Mouse (Mus musculus) thymus, postnatal 4 days (tissue): ENCODE measurements at regions not wholly inside any gene's neighbourhood (a gene's known extent, or its start where the extent isn't known, plus 50 kb on each side); places are given as distances from the start of the nearest gene placed in this dataset.

Experiments
- DNase-seq: peaks from one replicate; pipeline ENCODE4 v3.0.0; 2021

DNA sequence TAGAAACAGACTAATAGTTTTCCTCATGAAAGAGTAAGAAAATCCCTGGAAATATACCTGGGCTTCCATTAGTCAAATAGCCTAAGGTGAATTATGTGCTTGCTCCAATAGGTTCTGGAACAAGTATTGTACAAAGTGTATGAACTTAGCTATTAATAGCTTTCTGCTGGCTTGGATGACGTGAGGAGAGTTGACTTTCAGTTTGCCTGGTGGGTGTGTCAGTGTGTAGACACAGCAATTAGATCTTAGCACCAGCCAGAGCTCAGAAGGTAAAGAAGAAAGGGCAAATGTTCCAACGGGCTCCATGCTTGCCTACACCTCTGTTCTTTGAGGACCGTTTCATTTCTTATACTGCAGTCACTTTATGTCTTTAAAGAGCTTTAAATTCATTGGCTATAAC lies 654.8 kb upstream of the Mef2c start:
- DNase-seq, result no peak

DNA sequence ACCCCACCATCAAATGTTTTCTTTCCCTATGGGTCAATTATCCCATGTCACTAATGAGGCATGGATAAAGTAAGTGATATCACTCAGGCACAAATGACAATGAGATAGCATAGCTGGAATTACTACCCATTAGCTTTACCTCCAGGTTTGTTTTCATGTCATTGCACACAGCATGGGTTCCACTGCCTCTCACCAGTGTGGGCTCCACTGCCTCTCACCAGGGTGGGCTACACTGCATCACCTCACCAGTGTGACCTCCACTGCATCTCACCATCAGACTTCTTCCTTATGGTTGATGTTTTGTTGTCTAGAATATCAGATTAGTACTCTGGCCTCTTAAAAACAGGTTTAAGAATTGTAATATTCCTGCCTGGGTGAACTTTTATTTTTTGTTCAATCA lies 634.0 kb upstream of the Mef2c start:
- no peak for DNase-seq

DNA sequence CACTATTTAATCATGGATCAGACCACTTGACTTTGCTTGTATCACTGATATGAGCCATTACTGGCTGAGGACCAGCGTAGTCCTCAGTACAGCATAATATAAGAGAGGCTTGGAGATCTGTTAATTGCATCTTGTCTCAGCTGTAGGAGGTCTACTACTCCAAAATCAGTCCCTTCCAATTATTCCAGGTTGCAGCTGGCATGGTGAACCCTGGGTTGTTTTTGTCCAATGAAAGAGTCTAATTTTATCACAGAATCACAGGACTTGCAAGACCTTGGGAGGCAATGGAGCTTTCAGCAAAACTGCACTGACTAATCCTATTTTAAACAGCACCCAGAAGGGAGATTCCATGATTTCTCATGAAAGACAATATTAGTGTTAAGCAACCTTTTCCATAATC lies 629.7 kb upstream of the Mef2c start:
- no peak for DNase-seq

DNA sequence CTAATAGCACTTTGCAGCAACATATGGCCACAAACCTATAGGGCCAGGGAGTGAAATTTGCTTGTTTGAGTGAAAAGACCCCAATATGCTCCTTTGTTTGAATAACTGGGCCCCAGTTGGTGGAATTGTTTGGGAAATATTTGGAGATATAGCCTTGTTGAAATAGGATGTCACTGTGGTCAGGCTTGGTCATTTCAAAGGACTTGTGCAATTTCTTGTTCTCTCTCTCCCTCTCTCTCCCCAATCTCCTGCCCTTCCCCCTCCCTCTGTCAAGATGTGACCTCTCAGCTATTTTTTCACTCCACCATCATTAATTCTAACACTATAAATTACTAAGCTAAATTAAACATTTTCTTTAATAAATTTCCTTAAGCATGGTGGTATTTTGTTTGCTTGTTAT lies 620.5 kb upstream of the Mef2c start:
- DNase-seq, result no peak

DNA sequence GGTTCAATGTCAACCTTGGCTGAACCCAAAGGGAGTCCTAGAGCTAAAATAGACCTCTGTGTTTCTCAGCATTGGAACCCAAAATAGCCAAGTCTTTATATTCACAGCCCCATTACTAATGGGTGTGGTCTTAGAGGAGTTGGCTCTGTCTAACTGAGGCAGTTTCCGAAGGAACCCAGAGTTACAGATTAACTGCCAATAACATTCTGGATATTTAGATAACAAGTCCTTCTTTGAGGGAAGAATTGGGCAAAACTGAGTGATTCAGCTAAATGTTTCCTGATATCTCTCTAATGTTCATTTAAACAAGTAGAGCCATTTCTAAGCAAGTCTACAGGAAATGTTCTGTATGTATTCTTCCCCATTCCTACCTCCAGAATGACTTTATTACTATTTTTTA lies 615.1 kb upstream of the Mef2c start:
- no peak for DNase-seq

DNA sequence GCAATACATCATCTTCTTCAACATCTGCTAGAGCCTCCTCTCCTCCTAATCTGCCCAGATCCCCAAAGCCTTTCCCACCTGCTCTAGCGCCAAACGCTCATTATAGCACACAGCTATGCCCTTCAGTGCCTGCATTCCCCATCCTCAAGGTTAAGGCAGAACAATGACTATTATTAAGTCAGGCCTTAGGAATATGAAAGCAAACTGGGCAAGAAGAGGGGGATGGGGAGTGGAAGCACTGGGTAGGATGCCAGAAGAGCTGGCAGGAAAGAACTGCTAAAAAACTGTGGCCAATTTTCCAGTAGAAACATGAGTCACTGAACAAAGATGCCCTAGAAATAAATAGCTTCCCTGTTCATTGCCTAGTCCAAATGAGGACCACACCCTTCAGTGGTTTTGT lies 611.1 kb upstream of the Mef2c start:
- DNase-seq, result no peak

DNA sequence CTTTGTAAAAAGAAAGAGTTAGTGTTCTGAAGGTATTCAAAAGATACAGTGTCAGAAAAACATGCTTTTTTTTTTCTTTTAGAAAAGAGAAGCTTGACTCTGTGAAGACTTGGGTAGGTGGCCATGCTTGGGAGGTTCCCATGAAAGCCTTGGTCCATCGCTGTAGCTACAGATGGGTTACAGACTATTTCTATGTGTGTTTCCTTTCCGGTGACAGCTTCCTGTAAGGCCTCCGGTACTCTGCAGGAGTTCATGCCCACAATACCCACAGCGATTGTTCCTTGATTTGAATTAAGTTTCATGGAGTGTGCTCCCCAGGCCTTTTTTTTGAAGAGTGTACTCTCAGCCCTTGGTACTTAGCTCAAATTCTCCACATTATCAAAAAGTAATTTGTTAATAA lies 604.1 kb upstream of the Mef2c start:
- DNase-seq, result no peak

DNA sequence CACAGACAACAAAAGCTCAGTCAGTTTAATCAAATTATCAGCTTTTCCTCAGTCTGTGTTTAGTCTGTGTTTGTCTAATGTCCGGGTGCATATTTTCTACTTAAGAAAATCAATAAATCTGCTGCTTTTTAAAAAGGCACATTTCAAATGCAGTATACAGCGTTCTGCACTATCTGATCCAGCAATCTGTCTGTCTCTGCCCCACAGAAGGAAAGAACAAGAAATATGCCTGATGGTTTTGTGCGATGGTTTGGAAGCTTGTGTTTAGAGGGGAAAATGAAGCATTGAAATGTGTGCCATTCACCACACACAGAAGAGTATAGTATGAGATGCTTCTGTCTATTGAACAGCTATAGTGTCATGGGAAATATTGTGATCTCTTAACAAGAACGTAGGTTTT lies 601.7 kb upstream of the Mef2c start:
- DNase-seq, result no peak

DNA sequence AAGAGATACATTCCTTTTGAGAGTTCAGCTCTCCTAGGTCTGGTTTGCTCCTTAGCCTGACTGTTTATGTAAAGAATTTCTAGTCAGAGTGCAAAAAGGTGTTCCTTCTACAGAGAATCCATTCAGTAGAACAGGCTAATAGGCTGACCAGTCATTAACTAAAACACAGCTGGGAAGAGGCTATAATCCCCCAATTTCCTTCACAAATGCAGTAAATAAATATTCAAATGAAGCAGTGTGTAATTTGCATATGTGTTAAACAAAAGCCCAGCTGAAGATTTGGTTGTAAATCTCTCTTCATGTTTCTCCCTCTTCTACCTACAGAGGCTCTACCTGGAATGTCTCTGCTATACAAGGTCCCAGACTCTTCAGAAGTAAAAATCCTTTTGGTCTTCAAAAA lies 600.2 kb upstream of the Mef2c start:
- DNase-seq, result no peak

DNA sequence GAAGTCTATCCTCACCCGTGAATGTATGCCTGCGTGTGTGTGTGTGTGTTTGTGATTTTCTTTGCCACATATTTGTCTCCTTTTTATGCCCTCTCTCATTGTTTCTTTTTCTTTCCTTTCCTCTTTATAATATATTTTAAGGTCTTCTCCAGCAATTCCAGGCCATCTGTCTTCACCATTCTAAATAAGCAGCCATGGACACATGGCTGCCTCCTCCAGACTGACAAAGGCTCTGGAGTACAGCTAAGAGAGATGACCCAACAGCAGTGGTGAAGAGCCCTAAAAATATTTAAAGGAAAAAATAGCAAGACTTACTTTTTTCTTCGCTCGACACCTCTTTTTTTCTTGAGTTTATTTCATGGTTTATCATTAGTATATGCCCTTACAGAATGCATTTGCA lies 596.1 kb upstream of the Mef2c start:
- no peak for DNase-seq

DNA sequence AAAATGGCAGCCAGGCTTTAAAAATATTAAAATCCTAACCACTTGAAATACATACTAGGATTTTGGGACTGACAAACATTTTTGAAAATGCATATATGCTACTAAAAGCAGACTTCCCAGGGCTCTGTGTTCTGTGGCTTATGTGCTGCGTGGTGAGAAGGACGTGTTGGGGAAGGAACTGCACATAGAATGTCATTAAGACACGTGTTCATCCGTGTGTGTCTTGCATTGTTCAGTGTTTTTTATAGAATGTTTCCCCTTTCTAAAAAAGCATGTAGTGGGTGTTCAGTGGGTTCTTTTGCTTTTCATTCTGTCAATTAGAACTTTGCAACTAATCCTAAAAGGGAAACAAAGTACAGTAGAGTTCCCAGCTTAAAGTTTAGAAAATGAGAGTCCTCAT lies 594.7 kb upstream of the Mef2c start:
- no peak for DNase-seq

DNA sequence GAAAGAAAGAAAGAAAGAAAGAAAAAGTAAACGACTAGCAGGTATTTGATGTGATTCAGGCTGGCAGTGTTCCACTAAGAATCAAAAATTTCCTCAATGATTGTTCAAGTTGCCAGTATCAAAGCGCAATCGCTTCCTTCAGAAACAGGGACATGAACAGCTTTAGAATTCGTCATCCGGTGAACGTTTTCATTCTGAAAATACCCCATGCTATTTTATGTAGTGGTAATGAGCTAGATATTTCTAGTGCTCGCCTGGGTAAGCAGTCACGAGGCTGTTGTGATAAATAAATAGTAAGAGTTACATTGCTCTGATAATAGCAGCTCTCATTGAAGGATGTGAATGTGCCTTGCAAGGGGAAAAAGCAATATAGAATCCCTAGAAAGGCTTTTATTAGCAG lies 591.0 kb upstream of the Mef2c start:
- DNase-seq, result no peak

DNA sequence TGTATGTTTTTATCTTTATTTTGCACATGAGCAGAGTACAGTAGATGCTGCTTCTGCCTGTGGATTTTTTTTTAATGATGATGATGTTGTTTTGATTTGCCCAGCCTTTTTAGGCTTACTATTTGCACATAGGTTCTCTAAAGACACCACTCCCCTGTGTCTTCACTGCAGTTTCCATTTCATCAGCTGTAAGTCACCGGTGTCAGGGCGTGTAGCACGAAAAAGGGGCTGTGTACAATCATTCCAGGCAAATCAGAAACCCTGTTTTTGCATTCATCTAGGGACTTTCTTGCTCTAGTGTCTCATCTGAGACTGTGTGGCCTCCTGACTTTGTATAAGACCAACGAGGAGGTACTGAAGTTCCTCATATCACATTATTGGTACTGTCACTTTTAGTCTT lies 588.6 kb upstream of the Mef2c start:
- no peak for DNase-seq

DNA sequence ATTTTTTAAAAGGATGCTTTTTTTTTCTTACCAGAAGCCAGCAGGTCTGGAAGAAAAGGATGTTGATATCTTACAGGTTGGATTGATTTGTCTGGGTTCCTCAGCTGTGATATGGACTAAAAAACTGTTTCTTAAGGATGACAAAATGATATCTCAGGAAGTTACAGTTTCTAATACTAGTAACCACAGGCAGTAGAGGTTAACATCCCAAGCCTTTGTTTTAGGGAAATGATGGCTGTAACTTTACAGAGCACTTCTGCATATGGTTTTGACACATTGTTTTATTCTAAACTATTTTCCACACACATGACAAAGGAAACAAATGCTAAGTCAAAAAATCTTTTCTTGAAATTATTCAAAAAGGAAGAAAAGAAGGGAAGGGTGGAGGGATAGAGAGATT lies 573.8 kb upstream of the Mef2c start:
- no peak for DNase-seq

DNA sequence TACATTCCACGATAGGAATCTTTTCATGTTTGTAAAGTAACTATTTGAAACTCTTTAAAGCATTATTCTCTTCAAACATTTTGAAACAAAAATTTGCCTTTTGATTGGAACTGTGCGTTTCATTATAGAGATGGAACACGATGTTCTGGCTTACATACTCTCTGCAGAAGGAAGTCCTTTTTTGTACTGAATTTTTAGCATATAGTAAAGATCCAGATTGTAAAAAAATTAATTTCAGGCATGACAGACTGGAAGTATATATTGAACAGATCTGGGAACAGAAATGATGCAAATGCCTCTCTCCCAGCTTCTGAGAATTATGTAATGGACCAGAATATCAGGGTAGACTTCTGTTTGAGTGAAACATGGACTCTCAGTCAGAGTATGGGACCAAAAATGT lies 566.0 kb upstream of the Mef2c start:
- no peak for DNase-seq

DNA sequence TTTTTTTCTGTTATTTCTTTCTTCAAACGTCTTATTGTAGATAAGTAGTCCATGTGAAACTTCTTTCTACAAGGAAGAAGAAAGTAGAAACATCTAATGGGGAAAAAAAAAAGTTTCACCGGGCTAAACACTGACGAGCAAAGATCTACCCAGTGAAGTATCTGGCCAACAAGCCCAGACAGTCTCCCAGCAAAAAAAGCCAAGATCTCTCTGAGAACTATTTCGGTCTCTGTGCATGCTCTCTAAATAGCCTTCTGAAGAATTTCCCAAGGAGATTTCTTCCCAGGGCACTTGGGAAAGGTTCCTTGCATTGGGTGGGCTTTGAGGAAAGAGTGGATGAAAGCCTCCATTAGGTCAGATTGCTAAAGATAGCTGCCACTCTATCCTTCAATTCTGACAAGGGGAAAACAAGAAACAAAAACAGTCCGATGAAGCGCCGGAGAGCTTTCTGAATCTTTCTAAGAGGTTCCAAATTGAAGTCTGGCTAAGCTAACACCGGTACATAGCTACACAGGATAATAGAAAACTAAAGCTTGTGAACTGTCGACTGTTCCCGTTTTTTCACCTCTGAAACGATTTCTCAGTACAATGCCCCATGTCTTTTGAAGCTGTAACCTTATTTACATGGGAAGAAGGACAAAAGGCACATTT lies 561.0 kb upstream of the Mef2c start:
- no peak for DNase-seq

DNA sequence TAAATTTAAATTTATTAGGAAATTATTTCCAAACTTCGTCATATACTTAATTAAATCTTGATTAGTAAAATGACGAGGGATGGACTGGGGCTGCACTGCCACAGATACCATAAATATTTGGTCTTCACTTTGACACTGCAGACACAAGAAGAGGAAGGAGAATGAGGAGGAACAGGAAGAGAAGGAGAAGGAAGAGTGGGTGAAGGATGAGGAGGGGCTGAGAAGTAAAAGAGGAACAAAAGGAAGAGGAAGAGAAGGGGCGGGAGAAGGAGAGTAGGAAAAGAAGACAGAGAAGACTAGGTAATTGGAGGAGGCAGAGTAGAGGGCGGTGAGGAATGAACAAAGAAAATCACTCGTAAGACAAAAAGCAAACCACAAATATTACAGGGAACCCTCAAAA lies 556.9 kb upstream of the Mef2c start:
- no peak for DNase-seq

DNA sequence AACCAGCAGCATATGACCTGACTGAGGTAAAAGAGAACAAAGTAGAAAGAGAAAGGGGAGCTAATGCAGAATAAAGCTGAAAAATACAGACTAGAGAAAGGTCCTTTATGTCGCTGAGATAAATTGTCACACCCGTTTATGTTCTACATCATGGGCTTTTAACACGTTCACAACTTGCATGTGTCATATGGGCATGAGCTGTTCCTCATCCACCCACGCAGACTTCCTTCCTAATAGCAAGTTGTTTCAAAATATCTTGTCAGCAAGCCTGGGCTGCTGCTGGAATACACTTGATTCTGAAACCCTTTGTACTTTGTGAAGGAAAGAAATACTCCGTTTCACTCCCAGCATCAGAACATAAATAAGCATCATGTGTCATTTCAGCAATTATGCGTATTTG lies 554.3 kb upstream of the Mef2c start:
- DNase-seq, result no peak

DNA sequence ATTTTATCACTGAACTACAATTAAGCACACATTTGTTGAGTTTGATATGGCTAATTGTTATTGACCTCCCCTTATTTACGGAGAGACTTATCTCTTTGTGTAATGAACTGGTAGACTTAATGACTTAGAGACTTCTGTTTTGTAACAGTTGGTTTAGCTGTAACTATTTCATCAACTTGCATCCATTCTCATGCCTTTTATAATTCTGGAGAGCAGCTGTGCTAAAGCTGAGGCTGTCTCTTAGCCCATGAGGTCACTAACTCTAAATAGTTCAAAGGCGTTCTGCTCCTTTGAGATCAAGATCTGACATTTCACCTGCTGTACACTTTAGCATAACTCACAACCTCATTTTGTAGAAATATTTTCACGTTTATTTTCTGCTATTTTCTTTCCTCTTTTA lies 541.5 kb upstream of the Mef2c start:
- no peak for DNase-seq

DNA sequence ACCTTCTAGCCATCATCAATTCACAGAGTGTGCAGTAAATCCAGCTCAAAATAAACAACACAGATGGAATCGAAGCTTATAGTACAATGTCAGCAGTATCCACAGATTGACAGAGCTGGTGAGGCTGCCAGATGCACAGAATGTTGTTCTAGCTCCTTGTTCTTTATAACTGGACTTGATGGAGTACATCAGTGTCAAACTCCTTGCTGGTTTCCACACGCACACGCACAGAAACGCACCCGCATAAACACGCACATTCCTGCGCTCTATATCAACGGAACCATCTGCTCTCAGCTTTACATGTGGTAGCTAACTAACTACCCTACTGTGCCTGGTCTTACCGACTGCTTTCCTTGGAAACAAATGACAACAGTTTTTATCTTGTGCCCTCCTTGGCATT lies 532.1 kb upstream of the Mef2c start:
- DNase-seq, result no peak

DNA sequence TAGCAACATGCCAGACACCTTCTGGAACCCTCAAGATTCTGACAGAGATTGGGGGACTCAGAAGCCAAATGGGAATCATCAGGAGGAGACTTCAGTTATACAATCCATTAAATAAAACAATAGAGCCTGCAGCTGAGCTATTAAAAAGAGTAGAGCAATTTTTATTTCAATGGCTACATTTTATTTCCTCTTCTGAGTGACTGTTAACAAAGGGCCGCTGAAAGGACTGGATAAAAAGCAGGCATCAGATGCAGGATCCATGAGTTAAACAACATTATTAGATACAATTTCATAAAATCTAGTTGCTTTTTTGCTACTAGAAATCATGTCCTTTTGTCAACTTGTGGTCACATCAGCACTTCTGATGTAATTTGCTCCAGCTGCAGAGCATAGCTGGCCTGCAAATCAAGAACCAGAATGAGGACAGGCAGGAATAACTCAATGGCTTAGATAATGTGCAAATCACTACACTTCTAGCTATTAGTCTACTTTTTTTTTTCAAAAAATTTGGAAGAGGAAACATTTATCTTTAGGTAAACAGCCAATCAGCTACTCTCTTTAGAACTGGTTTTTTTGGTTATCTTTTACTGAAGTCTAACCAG lies 529.5 kb upstream of the Mef2c start:
- no peak for DNase-seq

DNA sequence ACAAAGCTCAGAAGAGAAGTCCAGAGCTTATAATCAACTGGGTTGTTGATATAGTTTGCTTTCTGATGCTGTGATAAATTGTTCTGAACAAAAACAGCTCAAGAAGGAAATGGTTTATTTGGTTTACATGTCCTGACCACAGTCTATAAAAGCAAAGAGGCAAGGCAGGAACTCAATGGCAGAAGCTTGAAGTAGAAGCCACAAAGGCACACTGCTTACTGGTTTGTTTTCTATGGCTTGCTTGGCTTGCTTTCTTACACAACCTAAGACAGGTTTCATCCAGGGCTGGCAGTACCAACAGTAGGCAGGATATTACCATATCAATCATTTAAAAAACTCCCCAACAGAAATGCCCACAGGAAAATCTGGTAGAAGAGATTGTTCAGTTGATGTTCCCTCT lies 502.7 kb upstream of the Mef2c start:
- DNase-seq, result no peak

DNA sequence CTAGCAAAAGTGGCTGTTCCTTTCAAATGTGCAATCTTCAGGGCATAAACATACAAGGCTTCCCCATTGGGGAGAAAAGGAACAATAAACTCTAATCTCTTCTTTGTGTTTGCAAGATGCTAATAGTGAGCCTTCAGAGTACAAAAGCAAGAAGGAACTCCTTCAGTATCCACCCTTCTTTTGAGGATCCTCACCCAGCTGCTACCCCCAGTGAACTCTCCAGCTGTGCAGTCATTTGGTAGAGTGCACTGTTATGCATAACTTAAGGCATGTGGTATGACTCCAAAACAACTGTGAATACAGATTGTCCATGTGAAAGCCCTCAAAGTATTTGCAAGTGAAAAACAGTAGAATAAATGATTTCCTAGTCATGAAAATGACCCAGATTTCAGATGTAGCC lies 487.1 kb upstream of the Mef2c start:
- no peak for DNase-seq

DNA sequence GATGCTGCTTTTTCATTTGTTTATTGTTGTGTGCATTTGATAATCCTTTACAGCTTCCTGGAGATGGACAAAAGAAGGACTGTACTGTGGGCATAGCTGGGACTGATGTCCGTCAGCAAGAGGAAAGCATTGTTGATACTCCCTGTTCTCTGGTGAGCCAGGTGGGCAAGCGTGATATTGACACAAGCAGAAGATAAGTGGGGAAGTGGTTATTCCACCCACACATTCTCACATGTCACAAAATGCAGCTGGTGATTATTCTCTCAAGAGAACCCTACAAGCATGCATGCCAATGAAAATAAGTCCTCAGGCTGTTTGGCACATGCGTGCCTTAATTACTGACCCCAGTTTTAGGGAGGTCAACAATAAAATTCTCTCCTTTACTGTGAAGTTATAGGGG lies 483.0 kb upstream of the Mef2c start:
- no peak for DNase-seq

DNA sequence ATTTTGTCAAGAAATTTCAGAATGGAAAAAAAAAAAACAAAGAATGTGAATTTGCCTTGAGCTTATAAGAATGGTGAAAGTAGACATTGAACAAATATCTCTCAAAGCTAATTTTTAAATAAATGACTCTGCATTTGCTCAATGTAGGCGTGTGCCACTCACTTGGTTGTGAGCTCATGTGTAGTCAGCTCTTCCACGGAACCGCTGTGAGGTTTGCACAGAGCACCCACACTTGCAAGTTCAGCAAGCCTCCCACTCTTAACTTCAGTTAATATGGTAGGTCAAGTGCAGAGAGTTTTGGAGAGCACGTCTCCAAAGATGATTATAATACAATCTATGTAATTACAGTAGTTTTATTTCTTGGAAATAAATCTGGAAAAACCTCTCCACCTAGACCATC lies 479.9 kb upstream of the Mef2c start:
- no peak for DNase-seq

DNA sequence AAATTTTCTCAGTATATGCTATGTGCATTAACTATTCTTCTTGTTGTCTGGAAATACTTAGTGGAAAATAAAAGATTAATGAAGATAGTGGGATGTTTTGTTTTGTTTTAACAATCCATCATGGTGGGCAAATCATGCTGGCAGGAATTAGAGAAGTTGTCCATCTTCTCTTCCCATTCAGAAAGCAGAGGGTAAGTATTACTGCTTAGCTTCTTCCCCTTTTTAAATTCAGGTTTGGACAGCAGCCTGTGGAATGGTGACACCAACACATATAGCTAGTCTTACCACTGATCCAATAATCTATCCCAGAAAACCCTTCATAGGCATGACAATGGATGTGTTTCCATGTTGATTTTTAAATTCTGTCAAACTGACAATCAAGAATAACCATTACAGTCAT lies 467.9 kb upstream of the Mef2c start:
- no peak for DNase-seq
